ENCODE assay signal across 8 mouse cellular contexts in genomic region chr12:108221206-108221605, GRCm38 (mm10). TPM values are rescaled to one million over a fixed set of nuclear protein-coding genes. Genes with fewer than 3 reads are reported as not detected.
DNase-seq lines count a peak whose midpoint lies in the region; ATAC-seq lines count a peak whose summit lies in the region.

No protein-coding gene starts in this region.

- H3K27me3 ChIP-seq in forebrain, embryonic 10.5 days (ENCODE audit: poor library complexity, severe bottlenecking) = peaks cover 5% of the 10 kb centered on the region; the same call in 1 of the 2 replicates
- no peaks in the 10 kb centered on the region for H3K27me3 ChIP-seq in forebrain, embryonic 11.5 days (ENCODE audit: control insufficient read depth, insufficient read depth, low read length)
- no peaks in the 10 kb centered on the region for H3K27me3 ChIP-seq in lung, embryonic 16.5 days (ENCODE audit: control insufficient read depth, insufficient read depth, low read depth, low read length)
- H3K27me3 ChIP-seq in hindbrain, embryonic 14.5 days (ENCODE audit: control insufficient read depth, insufficient read depth, low read length) = no peaks in the 10 kb centered on the region
- no peaks in the 10 kb centered on the region for H3K27me3 ChIP-seq in neural tube, embryonic 15.5 days (replicated peaks)

- H3K36me3 ChIP-seq in forebrain, embryonic 10.5 days (replicated peaks) = peaks cover 9% of the 10 kb centered on the region; the same call in 1 of the 2 replicates
- H3K36me3 ChIP-seq in forebrain, embryonic 11.5 days (ENCODE audit: control insufficient read depth, insufficient read depth, low read length) = no peaks in the 10 kb centered on the region
- H3K36me3 ChIP-seq in lung, embryonic 16.5 days (ENCODE audit: control insufficient read depth, insufficient read depth, low read length) = no peaks in the 10 kb centered on the region
- H3K36me3 ChIP-seq in hindbrain, embryonic 14.5 days (replicated peaks; ENCODE audit: control insufficient read depth, insufficient read depth) = no peaks in the 10 kb centered on the region
- no peaks in the 10 kb centered on the region for H3K36me3 ChIP-seq in neural tube, embryonic 15.5 days

- no peak for ATAC-seq in forebrain, embryonic 11.5 days (replicated peaks; ENCODE audit: low FRiP score)
- peak; percentile 52 for ATAC-seq in lung, embryonic 16.5 days (ENCODE audit: low read depth)
- peak; percentile 25; the same call in 1 of the 2 replicates for ATAC-seq in hindbrain, embryonic 14.5 days (ENCODE audit: low FRiP score)
- no peak for ATAC-seq in neural tube, embryonic 15.5 days (ENCODE audit: low FRiP score)

- H3K9me3 ChIP-seq in forebrain, embryonic 10.5 days = no peaks in the 10 kb centered on the region
- H3K9me3 ChIP-seq in forebrain, embryonic 11.5 days (ENCODE audit: control insufficient read depth, low read length) = no peaks in the 10 kb centered on the region
- H3K9me3 ChIP-seq in lung, embryonic 16.5 days (ENCODE audit: control insufficient read depth, low read length) = no peaks in the 10 kb centered on the region
- H3K9me3 ChIP-seq in hindbrain, embryonic 14.5 days (ENCODE audit: control insufficient read depth, low read length) = no peaks in the 10 kb centered on the region
- H3K9me3 ChIP-seq in neural tube, embryonic 15.5 days (replicated peaks) = no peaks in the 10 kb centered on the region

- no peak overlapping the region for H3K4me2 ChIP-seq in forebrain, embryonic 11.5 days (ENCODE audit: low read depth, low read length, severe bottlenecking)
- no peak overlapping the region for H3K4me2 ChIP-seq in lung, embryonic 16.5 days (ENCODE audit: low read depth, low read length)
- H3K4me2 ChIP-seq in hindbrain, embryonic 14.5 days (replicated peaks) = no peak overlapping the region
- no peak overlapping the region for H3K4me2 ChIP-seq in neural tube, embryonic 15.5 days

- peaks cover 98% of the 10 kb centered on the region for H3K4me1 ChIP-seq in forebrain, embryonic 10.5 days
- H3K4me1 ChIP-seq in forebrain, embryonic 11.5 days (replicated peaks; ENCODE audit: control insufficient read depth, insufficient read depth, low read length) = peaks cover 28% of the 10 kb centered on the region
- peaks cover 30% of the 10 kb centered on the region for H3K4me1 ChIP-seq in lung, embryonic 16.5 days (replicated peaks; ENCODE audit: control insufficient read depth, insufficient read depth, low read length)
- peaks cover 69% of the 10 kb centered on the region for H3K4me1 ChIP-seq in hindbrain, embryonic 14.5 days (replicated peaks; ENCODE audit: control insufficient read depth, insufficient read depth, low read length)
- H3K4me1 ChIP-seq in neural tube, embryonic 15.5 days = peaks cover 96% of the 10 kb centered on the region

- WGBS in forebrain, embryonic 10.5 days = 76% methylated on average over 10 of the region's 10 CpGs
- WGBS in forebrain, embryonic 11.5 days = 69% methylated on average over 10 of the region's 10 CpGs
- 45% methylated on average over 10 of the region's 10 CpGs for WGBS in lung, embryonic 16.5 days
- WGBS in hindbrain, embryonic 14.5 days = 45% methylated on average over 10 of the region's 10 CpGs
- 50% methylated on average over 10 of the region's 10 CpGs for WGBS in neural tube, embryonic 15.5 days

- H3K9ac ChIP-seq in forebrain, embryonic 11.5 days (ENCODE audit: low read length) = no peak overlapping the region
- H3K9ac ChIP-seq in lung, embryonic 16.5 days (ENCODE audit: low read length) = no peak overlapping the region
- H3K9ac ChIP-seq in hindbrain, embryonic 14.5 days = no peak overlapping the region
- H3K9ac ChIP-seq in neural tube, embryonic 15.5 days (replicated peaks) = no peak overlapping the region

- no peak overlapping the region for H3K4me3 ChIP-seq in forebrain, embryonic 10.5 days
- H3K4me3 ChIP-seq in forebrain, embryonic 11.5 days (ENCODE audit: low read depth, low read length) = no peak overlapping the region
- H3K4me3 ChIP-seq in lung, embryonic 16.5 days (ENCODE audit: low read length) = no peak overlapping the region
- H3K4me3 ChIP-seq in hindbrain, embryonic 14.5 days (replicated peaks; ENCODE audit: low read length) = no peak overlapping the region
- H3K4me3 ChIP-seq in neural tube, embryonic 15.5 days (replicated peaks) = no peak overlapping the region

- H3K27ac ChIP-seq in forebrain, embryonic 10.5 days = peak overlapping the region; percentile 56
- H3K27ac ChIP-seq in forebrain, embryonic 11.5 days (ENCODE audit: low read depth, low read length) = no peak overlapping the region
- H3K27ac ChIP-seq in lung, embryonic 16.5 days (ENCODE audit: low read length) = no peak overlapping the region
- H3K27ac ChIP-seq in hindbrain, embryonic 14.5 days = peak overlapping the region; percentile 86
- peak overlapping the region; percentile 93 for H3K27ac ChIP-seq in neural tube, embryonic 15.5 days (replicated peaks)

- no peak for DNase-seq in forebrain, embryonic 10.5 days (ENCODE audit: extremely low spot score, low spot score)
- DNase-seq in forebrain, embryonic 11.5 days (ENCODE audit: low spot score) = no peak
- DNase-seq in lung, postnatal 14 days = no peak
- peak; percentile 48 for DNase-seq in hindbrain, embryonic 14.5 days (ENCODE audit: low spot score)
- no peak for DNase-seq in gastrocnemius, postnatal 10 days
- DNase-seq in adrenal gland, adult 8-10 months = no peak

RNA-seq across cellular contexts. Expression of gene Ccnk, which starts 41.8 kb away (rescaled TPM):
- polyA plus RNA-seq in forebrain, embryonic 10.5 days (2016; fragmentation: Nextera tagmentation; extraction: Ambion mirVana) = 3.2 and 3.9 TPM in 2 replicates
- polyA plus RNA-seq in forebrain, embryonic 11.5 days (2014; fragmentation: Nextera tagmentation; extraction: Ambion mirVana) = 5.0 and 6.2 TPM in 2 replicates
- polyA plus RNA-seq in lung, embryonic 16.5 days (2015; fragmentation: Nextera tagmentation; extraction: Ambion mirVana) = 2.4 and 4.4 TPM in 2 replicates
- polyA plus RNA-seq in hindbrain, embryonic 14.5 days (2014; fragmentation: Nextera tagmentation; extraction: Ambion mirVana) = 4.4 and 5.6 TPM in 2 replicates
- 2.4 and 2.7 TPM in 2 replicates for polyA plus RNA-seq in neural tube, embryonic 15.5 days (2015; fragmentation: Nextera tagmentation; extraction: Ambion mirVana)
- total RNA-seq in gastrocnemius, postnatal 10 days (2021) = 10 to 100 TPM; 30.1 to 32.2 TPM
- total RNA-seq in adrenal gland, adult 8-10 months (2022) = 10 to 100 TPM; 26.2 to 35.0 (median 29.2) TPM

RNA-seq across cellular contexts. Expression of gene Setd3, which starts 42.1 kb away (rescaled TPM):
- 75.2 and 76.3 TPM in 2 replicates for polyA plus RNA-seq in forebrain, embryonic 10.5 days (2016; fragmentation: Nextera tagmentation; extraction: Ambion mirVana)
- 79.2 and 85.9 TPM in 2 replicates for polyA plus RNA-seq in forebrain, embryonic 11.5 days (2014; fragmentation: Nextera tagmentation; extraction: Ambion mirVana)
- 85.0 and 88.8 TPM in 2 replicates for polyA plus RNA-seq in lung, embryonic 16.5 days (2015; fragmentation: Nextera tagmentation; extraction: Ambion mirVana)
- 86.7 and 89.8 TPM in 2 replicates for polyA plus RNA-seq in hindbrain, embryonic 14.5 days (2014; fragmentation: Nextera tagmentation; extraction: Ambion mirVana)
- 97.5 and 98.3 TPM in 2 replicates for polyA plus RNA-seq in neural tube, embryonic 15.5 days (2015; fragmentation: Nextera tagmentation; extraction: Ambion mirVana)
- total RNA-seq in gastrocnemius, postnatal 10 days (2021) = 10 to 100 TPM; 82.7 to 91.8 TPM
- 100 to 1,000 TPM; 119 to 134 (median 127) TPM for total RNA-seq in adrenal gland, adult 8-10 months (2022)

RNA-seq across cellular contexts. Expression of gene Ccdc85c, which starts 54.0 kb away (rescaled TPM):
- 13.5 and 14.6 TPM in 2 replicates for polyA plus RNA-seq in forebrain, embryonic 10.5 days (2016; fragmentation: Nextera tagmentation; extraction: Ambion mirVana)
- polyA plus RNA-seq in forebrain, embryonic 11.5 days (2014; fragmentation: Nextera tagmentation; extraction: Ambion mirVana) = 18.0 and 18.8 TPM in 2 replicates
- 4.6 and 5.5 TPM in 2 replicates for polyA plus RNA-seq in lung, embryonic 16.5 days (2015; fragmentation: Nextera tagmentation; extraction: Ambion mirVana)
- polyA plus RNA-seq in hindbrain, embryonic 14.5 days (2014; fragmentation: Nextera tagmentation; extraction: Ambion mirVana) = 13.9 and 16.5 TPM in 2 replicates
- 10.5 and 11.9 TPM in 2 replicates for polyA plus RNA-seq in neural tube, embryonic 15.5 days (2015; fragmentation: Nextera tagmentation; extraction: Ambion mirVana)
- total RNA-seq in gastrocnemius, postnatal 10 days (2021) = 1 to 10 TPM; 5.0 to 5.1 TPM
- total RNA-seq in adrenal gland, adult 8-10 months (2022) = 10 to 100 TPM; 24.6 to 36.3 (median 29.0) TPM

Comparison
In these comparisons a context has a peak if more than half of its experiments do, and no peak if none do; other contexts are left out.
1. H3K27ac ChIP-seq: peak in forebrain, embryonic 10.5 days (single experiment), hindbrain, embryonic 14.5 days (single experiment) and neural tube, embryonic 15.5 days (single experiment); none in forebrain, embryonic 11.5 days (single experiment) and lung, embryonic 16.5 days (single experiment).
2. ATAC-seq: peak in lung, embryonic 16.5 days (single experiment) and hindbrain, embryonic 14.5 days (single experiment); none in forebrain, embryonic 11.5 days (single experiment) and neural tube, embryonic 15.5 days (single experiment).